Mouse (Mus musculus) liver, embryonic 16.5 days (tissue): ENCODE results near the gene Rbp1. TPM values are rescaled to one million over a fixed set of nuclear protein-coding genes. Genes with fewer than 3 reads are reported as not detected.

Experiments used
- ATAC-seq: fragments of 200-750 bp; cut with Nextera tagmentation; 2 replicates; pipeline ENCODE4 v1.8.0; 2017; ENCODE audit warnings: low read depth, mild to moderate bottlenecking, moderate number of reproducible peaks, moderate library complexity
- H3K27ac ChIP-seq: fragments of 300-500 bp; sonication (generic); 2 replicates; pipeline ENCODE4 v1.5.1; 2014; ENCODE audit warnings: mild to moderate bottlenecking, low read length
- H3K27me3 ChIP-seq: fragments of 300-500 bp; sonication (generic); 2 replicates; pipeline ENCODE4 v1.6.1; 2014; ENCODE audit warnings: low read depth, low read length, mixed read lengths; ENCODE audit not compliant: control insufficient read depth, insufficient read depth
- H3K36me3 ChIP-seq: fragments of 300-500 bp; sonication (generic); 2 replicates; pipeline ENCODE4 v1.6.1; 2014; ENCODE audit warnings: mild to moderate bottlenecking; ENCODE audit not compliant: control insufficient read depth, insufficient read depth
- H3K4me1 ChIP-seq: fragments of 300-500 bp; sonication (generic); 2 replicates; pipeline ENCODE4 v1.6.1; 2014; ENCODE audit warnings: low read depth, low read length, mixed read lengths; ENCODE audit not compliant: control insufficient read depth
- H3K4me2 ChIP-seq: fragments of 300-500 bp; sonication (generic); 2 replicates; pipeline ENCODE4 v1.6.1; 2014; ENCODE audit warnings: low read depth, low read length, mixed read lengths
- H3K4me3 ChIP-seq: fragments of 300-500 bp; sonication (generic); 2 replicates; pipeline ENCODE4 v1.5.1; 2014; ENCODE audit warnings: low read depth, mild to moderate bottlenecking, low read length
- H3K9ac ChIP-seq: fragments of 300-500 bp; sonication (generic); 2 replicates; pipeline ENCODE4 v1.6.1; 2014; ENCODE audit warnings: low read depth, low read length
- H3K9me3 ChIP-seq: fragments of 300-500 bp; sonication (generic); replicated peaks from 2 replicates; pipeline ENCODE4 v1.6.1; 2016; ENCODE audit warnings: low read length; ENCODE audit not compliant: control insufficient read depth
- WGBS: fragments of 180-500 bp; shearing (Covaris S2); extraction: QIAGEN DNeasy Blood & Tissue Kit; methylation state at CpG from one replicate; pipeline ENCODE4 v1.1.7; 2014; ENCODE audit not compliant: insufficient replicate concordance; 5-methylcytosine and 5-hydroxymethylcytosine counted together
- polyA plus RNA-seq: library from polyadenylated mRNA; unstranded; fragments of >200 nt; fragmentation: Nextera tagmentation; extraction: Ambion mirVana; gene quantifications from 2 replicates; pipeline ENCODE4 v1.2.1, GENCODE M21; 2015

The Rbp1 gene
- polyA plus RNA-seq, 1 experiment from 2014 or later, result 47.3 TPM

DNA sequence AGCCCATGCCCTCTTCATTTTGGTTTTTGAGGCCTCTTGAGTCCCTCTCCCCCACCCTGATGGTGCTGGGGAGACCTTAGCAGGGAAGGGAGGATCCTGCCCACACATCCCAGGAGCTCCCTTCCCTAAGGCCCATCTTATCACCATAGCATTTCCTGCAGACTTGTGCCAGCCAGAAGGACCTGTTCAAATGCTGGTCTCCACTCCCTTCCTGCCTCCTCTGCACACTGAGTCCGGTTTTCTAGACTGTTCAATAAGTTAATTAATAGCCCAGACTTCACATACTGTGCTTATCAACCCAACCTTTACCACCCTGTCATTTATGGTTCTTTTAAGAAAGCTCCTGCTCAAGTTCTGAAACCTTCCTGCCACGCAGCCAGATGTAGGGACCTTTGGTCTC is 43.9 kb downstream of the Rbp1 start:
- Histone ChIP-seq H3K4me3 (no peak overlapping the region), H3K27me3 (no peaks in the 10 kb centered on the region), H3K4me2 (no peak overlapping the region), H3K27ac (no peak overlapping the region), H3K9ac (no peak overlapping the region), H3K9me3 (no peaks in the 10 kb centered on the region), H3K36me3 (no peaks in the 10 kb centered on the region), H3K4me1 (no peaks in the 10 kb centered on the region)
- no peak for ATAC-seq
- WGBS, result 32% methylated on average over 2 of the region's 2 CpGs

DNA sequence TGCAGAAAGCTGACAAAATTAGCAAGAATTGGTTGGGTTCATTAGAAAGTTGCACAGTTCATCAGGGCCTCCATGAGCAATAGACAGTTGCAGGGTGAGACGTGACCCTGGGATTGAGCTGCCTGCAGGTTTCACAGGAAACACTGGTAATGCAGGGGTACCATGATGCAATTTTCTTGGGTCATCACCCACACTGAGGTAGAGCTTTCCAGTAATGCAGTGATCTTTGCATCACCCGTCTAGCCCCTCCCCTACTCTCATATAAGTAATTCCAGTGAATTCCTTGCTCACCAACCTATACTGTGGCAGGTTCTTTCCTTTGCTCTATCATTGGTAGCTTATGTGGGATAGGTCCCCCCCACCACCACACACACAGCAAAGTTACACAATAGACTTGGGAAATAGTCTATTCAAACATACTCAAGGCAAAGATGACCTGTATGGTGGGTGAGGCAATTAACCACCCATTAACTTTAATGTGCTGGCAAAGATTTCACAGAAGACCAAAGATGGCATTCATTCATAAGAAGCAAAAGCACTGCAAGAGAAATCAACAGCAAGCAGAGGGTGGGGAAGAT is 57.5 kb downstream of the Rbp1 start:
- Histone ChIP-seq H3K9ac (no peak overlapping the region), H3K4me3 (no peak overlapping the region)
- 56% methylated on average over 2 of the region's 2 CpGs for WGBS

DNA sequence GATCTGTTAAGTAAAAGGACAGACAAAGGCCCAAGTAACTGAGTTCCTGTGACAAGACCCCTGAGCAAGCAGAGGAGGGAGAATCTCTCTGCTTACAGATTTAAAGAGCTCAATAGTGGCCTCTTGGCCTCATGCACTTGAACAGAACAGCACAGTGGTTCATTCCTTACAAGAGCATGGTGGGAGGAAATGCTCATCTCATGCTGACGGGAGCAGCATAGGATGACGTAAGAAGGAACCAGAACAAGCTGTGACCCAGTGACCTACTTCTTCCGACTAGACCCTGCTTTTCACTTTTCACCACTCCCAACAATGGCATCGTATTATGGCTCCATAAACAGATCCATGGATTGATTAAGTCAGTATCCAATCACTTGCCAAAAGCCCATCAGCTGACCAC is 59.5 kb downstream of the Rbp1 start:
- Histone ChIP-seq H3K27ac (no peak overlapping the region), H3K4me3 (no peak overlapping the region)
- WGBS, result 55% methylated on average over 4 of the region's 4 CpGs

More for the DNA sequence above, 57.5 kb downstream of the Rbp1 start:
- no peak overlapping the region for H3K27ac ChIP-seq
- H3K27me3 ChIP-seq, result no peaks in the 10 kb centered on the region
- H3K36me3 ChIP-seq, result no peaks in the 10 kb centered on the region
- no peak; the same call in 1 of the 2 replicates for ATAC-seq
- H3K9me3 ChIP-seq, result no peaks in the 10 kb centered on the region
- no peak overlapping the region for H3K4me2 ChIP-seq
- H3K4me1 ChIP-seq, result no peaks in the 10 kb centered on the region

DNA sequence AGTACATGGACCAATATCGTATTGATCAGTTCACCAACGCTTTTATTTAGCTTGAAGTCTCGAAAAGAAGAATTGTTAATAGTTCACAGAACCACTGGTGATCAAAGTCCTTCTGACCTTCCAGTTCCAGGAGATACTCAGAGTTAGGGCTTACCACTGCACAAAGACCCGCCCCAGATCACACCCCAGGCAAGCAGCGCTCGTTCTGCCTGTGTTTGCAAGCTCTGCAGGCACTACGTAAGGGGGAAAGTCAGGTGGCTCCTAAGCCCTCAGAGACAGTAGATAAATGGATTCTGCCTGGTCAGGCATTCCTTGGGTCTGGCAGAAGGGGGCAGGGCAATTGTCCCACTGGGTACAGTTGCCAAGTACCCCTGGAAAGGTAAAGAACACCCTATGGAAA is 62.3 kb downstream of the Rbp1 start:
- Histone ChIP-seq H3K9me3 (no peaks in the 10 kb centered on the region), H3K4me3 (no peak overlapping the region), H3K27me3 (no peaks in the 10 kb centered on the region), H3K27ac (no peak overlapping the region), H3K4me1 (peaks cover 10% of the 10 kb centered on the region), H3K4me2 (no peak overlapping the region), H3K9ac (no peak overlapping the region), H3K36me3 (no peaks in the 10 kb centered on the region)
- ATAC-seq, result 0 out of 2 replicates have a peak, but pooled peaks have one; percentile 19
- 59% methylated on average over 7 of the region's 7 CpGs for WGBS

More for the DNA sequence above, 59.5 kb downstream of the Rbp1 start:
- ATAC-seq, result no peak
- Histone ChIP-seq H3K9ac (no peak overlapping the region), H3K4me1 (no peaks in the 10 kb centered on the region), H3K9me3 (no peaks in the 10 kb centered on the region), H3K4me2 (no peak overlapping the region), H3K36me3 (no peaks in the 10 kb centered on the region), H3K27me3 (no peaks in the 10 kb centered on the region)

DNA sequence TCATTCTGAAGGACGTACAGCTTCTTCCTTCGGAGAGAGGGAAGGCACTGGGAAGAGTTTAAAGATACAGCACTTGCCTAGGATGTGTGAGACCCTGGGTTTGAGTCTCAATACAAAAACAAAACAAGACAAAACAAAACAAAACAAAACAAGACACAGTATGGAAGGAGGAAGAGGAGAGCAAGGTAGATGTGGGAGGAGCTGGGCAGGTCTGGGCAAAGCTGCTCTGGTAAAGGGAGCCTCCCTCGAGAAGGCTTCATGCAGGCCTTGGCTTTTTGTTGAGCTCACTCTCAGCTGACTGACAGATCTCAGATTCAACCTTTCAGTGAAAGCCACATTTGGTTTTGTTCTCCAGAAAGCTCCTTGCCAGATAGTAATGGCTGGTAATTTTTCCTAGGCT is 63.1 kb downstream of the Rbp1 start, which contains the start of gene Rbp2:
Gene Rbp2, plus strand, starts transcription at position 301 of the 400 bp plus-strand sequence.
- Histone ChIP-seq H3K4me3 (no peak within 1 kb of the TSS), H3K27me3 (no peaks in the 10 kb centered on the region), H3K27ac (no peak within 1 kb of the TSS), H3K9me3 (no peaks in the 10 kb centered on the region), H3K36me3 (no peaks in the 10 kb centered on the region), H3K9ac (no peak within 1 kb of the TSS), H3K4me1 (peaks cover 18% of the 10 kb centered on the region), H3K4me2 (no peak within 1 kb of the TSS)
- ATAC-seq, result no peak
- WGBS, result 70% methylated on average over 3 of the region's 3 CpGs

DNA sequence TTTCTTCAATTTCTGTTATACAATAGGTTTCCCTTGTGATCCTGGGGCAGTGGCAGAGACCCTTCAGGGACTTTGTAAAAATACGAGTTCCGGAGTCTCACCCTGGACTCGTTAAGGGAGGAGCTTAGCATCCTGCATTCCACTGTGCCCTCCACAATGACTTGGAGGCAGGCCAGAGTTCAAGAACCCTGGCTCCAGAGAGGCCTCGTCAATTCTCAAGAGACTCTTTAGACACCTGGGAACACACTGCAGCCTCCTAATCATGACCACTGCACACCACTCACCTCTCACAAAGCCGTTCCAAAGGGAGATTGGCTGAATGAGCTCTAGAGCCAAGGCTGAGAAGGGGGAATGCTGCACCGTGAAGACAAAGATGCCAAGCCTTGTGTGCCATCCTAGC is 64.5 kb downstream of the Rbp1 start:
- Histone ChIP-seq H3K4me1 (peaks cover 28% of the 10 kb centered on the region), H3K4me3 (no peak overlapping the region), H3K27ac (no peak overlapping the region), H3K27me3 (no peaks in the 10 kb centered on the region), H3K36me3 (no peaks in the 10 kb centered on the region), H3K4me2 (no peak overlapping the region), H3K9ac (no peak overlapping the region), H3K9me3 (no peaks in the 10 kb centered on the region)
- 69% methylated on average over 6 of the region's 6 CpGs for WGBS
- no peak for ATAC-seq

DNA sequence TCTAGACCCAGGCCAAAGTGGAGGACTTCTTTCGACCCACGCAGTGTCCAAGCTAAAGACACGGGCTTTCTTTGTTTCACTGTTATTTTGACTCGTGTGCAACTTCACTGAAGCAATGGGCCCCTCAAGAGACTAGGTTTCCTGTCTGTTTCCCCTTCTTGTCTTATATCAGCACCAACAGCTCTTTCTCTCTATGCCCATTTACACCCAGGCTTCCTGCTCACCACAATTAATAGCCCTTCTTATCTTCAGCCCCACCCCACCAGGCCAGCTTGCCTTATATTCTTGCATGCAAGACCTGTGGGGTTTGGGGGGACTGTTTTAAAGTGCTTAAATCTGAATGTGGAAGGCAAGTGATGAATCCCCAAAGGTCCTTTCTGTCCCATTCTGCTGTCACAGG is 66.8 kb downstream of the Rbp1 start:
- H3K4me2 ChIP-seq, result peak overlapping the region; percentile 41; the same call in 1 of the 2 replicates
- H3K36me3 ChIP-seq, result no peaks in the 10 kb centered on the region
- peaks cover 34% of the 10 kb centered on the region for H3K4me1 ChIP-seq

DNA sequence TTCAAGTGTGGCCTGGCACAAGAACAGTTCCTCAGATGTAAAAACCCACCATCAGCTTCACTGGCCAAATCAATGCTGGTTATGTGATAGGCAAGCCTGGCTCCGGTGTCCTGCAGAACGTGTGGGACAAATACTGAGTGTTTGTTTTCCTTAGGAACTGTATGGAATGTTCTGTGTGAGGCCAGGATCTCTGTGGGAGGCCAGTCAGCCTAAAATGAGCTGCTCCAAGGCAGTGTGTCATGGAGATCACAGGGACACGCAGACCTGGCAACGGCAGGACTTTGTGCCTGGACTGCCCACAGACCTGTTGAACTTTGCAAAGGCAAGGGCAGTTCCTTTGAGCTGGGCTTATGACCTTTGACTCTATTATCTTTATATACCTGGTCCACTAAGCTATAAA is 67.4 kb downstream of the Rbp1 start:
- no peak overlapping the region for H3K4me3 ChIP-seq
- WGBS, result 23% methylated on average over 4 of the region's 4 CpGs
- no peaks in the 10 kb centered on the region for H3K9me3 ChIP-seq
- ATAC-seq, result peak; percentile 85
- H3K4me2 ChIP-seq, result no peak overlapping the region
- H3K27ac ChIP-seq, result peak overlapping the region; percentile 62
- H3K36me3 ChIP-seq, result no peaks in the 10 kb centered on the region
- H3K27me3 ChIP-seq, result no peaks in the 10 kb centered on the region
- no peak overlapping the region for H3K9ac ChIP-seq
- peaks cover 34% of the 10 kb centered on the region for H3K4me1 ChIP-seq

More for the DNA sequence above, 66.8 kb downstream of the Rbp1 start:
- Histone ChIP-seq H3K4me3 (no peak overlapping the region), H3K9ac (peak overlapping the region; percentile 24; the same call in 1 of the 2 replicates), H3K27ac (peak overlapping the region; percentile 62), H3K27me3 (no peaks in the 10 kb centered on the region), H3K9me3 (no peaks in the 10 kb centered on the region)
- 12% methylated on average over 4 of the region's 4 CpGs for WGBS
- ATAC-seq, result peak; percentile 62

DNA sequence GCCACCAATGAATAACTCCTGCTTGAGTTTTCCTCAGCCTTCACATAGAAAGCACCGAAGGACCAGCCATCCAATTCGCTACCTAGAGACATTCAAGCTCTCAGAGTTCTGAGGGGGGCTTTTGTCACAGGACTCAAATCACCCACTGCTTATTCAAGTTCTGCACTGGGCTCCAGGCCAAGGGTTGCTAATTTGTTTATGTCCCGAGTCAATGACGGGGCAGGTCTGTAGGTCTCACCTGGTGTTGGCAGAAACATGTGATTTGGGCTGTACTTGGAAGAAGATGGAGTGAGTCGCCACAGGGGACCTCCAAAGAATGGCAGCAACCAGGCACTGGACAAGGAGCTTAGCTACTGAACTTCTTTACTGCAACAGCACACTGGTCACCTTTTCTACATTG is 68.3 kb downstream of the Rbp1 start:
- Histone ChIP-seq H3K27me3 (no peaks in the 10 kb centered on the region), H3K4me3 (no peak overlapping the region), H3K27ac (no peak overlapping the region), H3K36me3 (no peaks in the 10 kb centered on the region), H3K9ac (no peak overlapping the region), H3K4me2 (no peak overlapping the region; the same call in 1 of the 2 replicates), H3K4me1 (peaks cover 34% of the 10 kb centered on the region), H3K9me3 (no peaks in the 10 kb centered on the region)
- 76% methylated on average over 5 of the region's 5 CpGs for whole genome bisulfite sequencing
- no peak for ATAC-seq
